10 mouse cellular contexts compared by ENCODE assay signal in the genomic region with DNA sequence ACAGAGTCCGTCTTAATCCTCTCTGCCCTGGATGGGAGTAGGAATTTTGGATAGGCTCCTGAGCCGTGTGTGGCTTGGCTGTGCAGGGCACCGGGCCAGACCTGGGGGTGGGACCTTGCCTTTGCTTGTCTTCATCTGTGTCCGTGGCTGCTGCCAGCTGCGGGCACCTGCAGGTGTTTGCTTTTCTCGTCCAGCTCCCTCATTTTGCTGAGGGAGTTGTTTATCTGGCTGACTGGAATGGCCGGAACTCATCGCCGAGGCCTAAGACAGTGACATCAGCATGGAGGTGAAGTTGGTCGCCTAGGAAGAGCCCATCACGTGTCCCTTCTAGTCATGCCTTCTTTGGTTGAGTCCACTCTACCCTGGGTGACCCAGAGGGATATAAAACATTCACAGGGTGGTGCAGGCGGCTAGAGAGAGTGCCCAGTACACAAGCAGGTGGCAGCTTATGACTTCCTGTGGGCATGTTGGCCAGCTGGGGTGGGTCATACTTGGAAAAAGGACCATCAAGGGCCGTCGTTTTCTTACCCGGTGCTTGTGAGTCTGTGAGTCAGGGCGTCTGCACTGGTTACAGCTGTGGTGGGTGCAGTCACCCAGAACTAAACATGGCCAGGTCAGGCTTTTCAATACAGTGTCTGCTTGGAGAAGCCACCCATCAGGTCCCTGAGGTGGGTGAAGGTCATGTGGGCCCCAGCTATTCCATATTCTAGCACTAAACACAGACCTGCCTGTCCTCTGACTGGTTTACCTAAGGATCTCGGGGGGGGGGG. TPM values are rescaled to one million over a fixed set of nuclear protein-coding genes. Genes with fewer than 3 reads are reported as not detected.
DNase-seq lines count a peak whose midpoint lies in the region; ATAC-seq and TF ChIP-seq lines count a peak whose summit lies in the region.
"Had no signal": no experiment of that assay in that cellular context is flagged by ENCODE, and none has a peak within 500 bp of the region (broad histone marks: within the 10 kb centered on the region; RNA-seq: fewer than 3 reads in every experiment).

No protein-coding gene starts in this region.

- 0 out of 2 replicates have a peak overlapping the region, but pooled peaks have one; percentile 29 for H3K27ac ChIP-seq in liver, postnatal 0 days (ENCODE audit: low read depth)
- H3K27ac ChIP-seq in liver, embryonic 11.5 days (ENCODE audit: low read depth, low read length): no peak overlapping the region
- 0 out of 2 replicates have a peak overlapping the region, but pooled peaks have one; percentile 88 for H3K27ac ChIP-seq in forebrain, embryonic 15.5 days (replicated peaks)
- H3K27ac ChIP-seq in small intestine, adult 2 months (ENCODE audit: insufficient read depth, low read depth, low read length): peak overlapping the region; percentile 95
- H3K27ac ChIP-seq: limb, embryonic 13.5 days had no signal

- no peak for ATAC-seq in liver, postnatal 0 days
- no peak for ATAC-seq in liver, embryonic 11.5 days (replicated peaks; ENCODE audit: low FRiP score)
- no peak for ATAC-seq in forebrain, embryonic 15.5 days (replicated peaks)

- TF ChIP-seq CTCF in liver, postnatal 0 days (IDR thresholded peaks at IDR 0.05; ENCODE audit: low read depth): no peak
- TF ChIP-seq CTCF in small intestine, adult 2 months (IDR thresholded peaks at IDR 0.05; ENCODE audit: extremely low read depth, insufficient read length, insufficient replicate concordance, low read depth, low read length): no peak

- no peak for TF ChIP-seq EP300 in liver, postnatal 0 days (IDR thresholded peaks at IDR 0.05; ENCODE audit: low read depth)

- WGBS in liver, postnatal 0 days (ENCODE audit: insufficient replicate concordance): 60% methylated on average over 17 of the region's 17 CpGs
- 78% methylated on average over 17 of the region's 17 CpGs for WGBS in liver, embryonic 11.5 days
- WGBS in forebrain, embryonic 15.5 days: 73% methylated on average over 17 of the region's 17 CpGs
- 22% methylated on average over 17 of the region's 17 CpGs for WGBS in small intestine, adult 2 months

- no peak for DNase-seq in liver, postnatal 0 days
- no peak for DNase-seq in liver, embryonic 11.5 days (ENCODE audit: low spot score)
- peak; percentile 82 for DNase-seq in kidney, adult 9 months
- no peak for DNase-seq in cerebellum, adult 11 months
- DNase-seq in urinary bladder, postnatal 4 days (ENCODE audit: low spot score in 2 of 2): no peak
- DNase-seq in ovary, postnatal 10 days (ENCODE audit: low spot score): no peak
- DNase-seq: adrenal gland, postnatal 14 days had no signal

- TF ChIP-seq POLR2A in small intestine, adult 2 months (IDR thresholded peaks at IDR 0.05; ENCODE audit: low read depth, low read length): no peak

- H3K4me3 ChIP-seq in liver, postnatal 0 days (ENCODE audit: low read depth, low read length): no peak overlapping the region
- no peak overlapping the region for H3K4me3 ChIP-seq in liver, embryonic 11.5 days (ENCODE audit: low read depth, low read length)
- H3K4me3 ChIP-seq in forebrain, embryonic 15.5 days: no peak overlapping the region
- no peak overlapping the region for H3K4me3 ChIP-seq in small intestine, adult 2 months (ENCODE audit: low read depth, low read length)
- H3K4me3 ChIP-seq: limb, embryonic 13.5 days had no signal

- no peaks in the 10 kb centered on the region for H3K27me3 ChIP-seq in liver, postnatal 0 days (ENCODE audit: insufficient read depth, low read length)
- no peaks in the 10 kb centered on the region for H3K27me3 ChIP-seq in liver, embryonic 11.5 days (replicated peaks; ENCODE audit: control insufficient read depth, insufficient read depth, low read length)
- no peaks in the 10 kb centered on the region for H3K27me3 ChIP-seq in forebrain, embryonic 15.5 days
- no peaks in the 10 kb centered on the region for H3K27me3 ChIP-seq in small intestine, adult 2 months (ENCODE audit: control insufficient read depth, insufficient read depth, low read length)
- H3K27me3 ChIP-seq: limb, embryonic 13.5 days had no signal

- H3K9me3 ChIP-seq in liver, postnatal 0 days (ENCODE audit: low read length): no peaks in the 10 kb centered on the region
- no peaks in the 10 kb centered on the region for H3K9me3 ChIP-seq in liver, embryonic 11.5 days (ENCODE audit: control insufficient read depth, low read length)
- no peaks in the 10 kb centered on the region for H3K9me3 ChIP-seq in forebrain, embryonic 15.5 days
- H3K9me3 ChIP-seq: limb, embryonic 13.5 days had no signal

- H3K4me1 ChIP-seq in liver, postnatal 0 days (ENCODE audit: insufficient read depth): peaks cover 79% of the 10 kb centered on the region
- H3K4me1 ChIP-seq in liver, embryonic 11.5 days (replicated peaks; ENCODE audit: control insufficient read depth, insufficient read depth, low read length): peaks cover 71% of the 10 kb centered on the region
- H3K4me1 ChIP-seq in forebrain, embryonic 15.5 days: peaks cover 60% of the 10 kb centered on the region
- peaks cover 73% of the 10 kb centered on the region for H3K4me1 ChIP-seq in small intestine, adult 2 months (ENCODE audit: control insufficient read depth, insufficient read depth, insufficient read length, low read length)

- H3K4me2 ChIP-seq in liver, postnatal 0 days (ENCODE audit: low read depth, low read length): no peak overlapping the region
- H3K4me2 ChIP-seq in liver, embryonic 11.5 days: no peak overlapping the region
- no peak overlapping the region for H3K4me2 ChIP-seq in forebrain, embryonic 15.5 days (replicated peaks)
- H3K4me2 ChIP-seq: limb, embryonic 13.5 days had no signal

- peaks cover 31% of the 10 kb centered on the region for H3K36me3 ChIP-seq in liver, postnatal 0 days (replicated peaks; ENCODE audit: insufficient read depth, low read length)
- peaks cover 2% of the 10 kb centered on the region; the same call in 1 of the 2 replicates for H3K36me3 ChIP-seq in liver, embryonic 11.5 days (ENCODE audit: control insufficient read depth, insufficient read depth, low read length)
- peaks cover 20% of the 10 kb centered on the region for H3K36me3 ChIP-seq in forebrain, embryonic 15.5 days
- peaks cover 65% of the 10 kb centered on the region for H3K36me3 ChIP-seq in small intestine, adult 2 months (ENCODE audit: control insufficient read depth, insufficient read depth, low read length)

- no peak overlapping the region for H3K9ac ChIP-seq in liver, postnatal 0 days (replicated peaks)
- H3K9ac ChIP-seq in liver, embryonic 11.5 days (ENCODE audit: low read depth, low read length): no peak overlapping the region
- no peak overlapping the region for H3K9ac ChIP-seq in forebrain, embryonic 15.5 days (replicated peaks)
- H3K9ac ChIP-seq: limb, embryonic 13.5 days had no signal

RNA-seq across cellular contexts. Expression of a gene that starts 15.1 kb away (rescaled TPM):
- polyA plus RNA-seq in liver, postnatal 0 days (2015; fragmentation: Nextera tagmentation; extraction: Ambion mirVana): 30.0 and 32.2 TPM in 2 replicates
- polyA plus RNA-seq in liver, embryonic 11.5 days (2014; fragmentation: Nextera tagmentation; extraction: Ambion mirVana): 54.7 and 55.3 TPM in 2 replicates
- polyA plus RNA-seq in forebrain, embryonic 15.5 days (2015; fragmentation: Nextera tagmentation; extraction: Ambion mirVana): 129 and 132 TPM in 2 replicates
- polyA plus RNA-seq in small intestine, adult 2 months (2012; rRNA removed): 165 and 397 TPM in 2 replicates

RNA-seq across cellular contexts. Expression of a gene that starts 26.6 kb away (rescaled TPM):
- 0.25 and 0.28 TPM in 2 replicates for polyA plus RNA-seq in liver, postnatal 0 days (2015; fragmentation: Nextera tagmentation; extraction: Ambion mirVana)
- polyA plus RNA-seq in liver, embryonic 11.5 days (2014; fragmentation: Nextera tagmentation; extraction: Ambion mirVana): 3.7 and 5.4 TPM in 2 replicates
- polyA plus RNA-seq in forebrain, embryonic 15.5 days (2015; fragmentation: Nextera tagmentation; extraction: Ambion mirVana): 17.8 and 21.0 TPM in 2 replicates
- 0.43 and 0.44 TPM in 2 replicates for polyA plus RNA-seq in small intestine, adult 2 months (2012; rRNA removed)

RNA-seq across cellular contexts. Expression of a gene that starts 31.7 kb away (rescaled TPM):
- polyA plus RNA-seq in liver, postnatal 0 days (2015; fragmentation: Nextera tagmentation; extraction: Ambion mirVana): 409 and 433 TPM in 2 replicates
- 756 and 842 TPM in 2 replicates for polyA plus RNA-seq in liver, embryonic 11.5 days (2014; fragmentation: Nextera tagmentation; extraction: Ambion mirVana)
- polyA plus RNA-seq in forebrain, embryonic 15.5 days (2015; fragmentation: Nextera tagmentation; extraction: Ambion mirVana): 327 and 370 TPM in 2 replicates
- 10.2 and 22.0 TPM in 2 replicates for polyA plus RNA-seq in small intestine, adult 2 months (2012; rRNA removed)

RNA-seq across cellular contexts. Expression of a gene that starts 38.2 kb away (rescaled TPM):
- polyA plus RNA-seq in liver, postnatal 0 days (2015; fragmentation: Nextera tagmentation; extraction: Ambion mirVana): not detected in 2 replicates
- 0.64 TPM in 1 of 2 replicates, not detected in the other for polyA plus RNA-seq in liver, embryonic 11.5 days (2014; fragmentation: Nextera tagmentation; extraction: Ambion mirVana)
- 0.39 and 0.75 TPM in 2 replicates for polyA plus RNA-seq in forebrain, embryonic 15.5 days (2015; fragmentation: Nextera tagmentation; extraction: Ambion mirVana)
- not detected in 2 replicates for polyA plus RNA-seq in small intestine, adult 2 months (2012; rRNA removed)

RNA-seq across cellular contexts. Expression of a gene that starts 47.6 kb away (rescaled TPM):
- polyA plus RNA-seq in liver, postnatal 0 days (2015; fragmentation: Nextera tagmentation; extraction: Ambion mirVana): 5.5 and 5.8 TPM in 2 replicates
- 12.9 and 13.1 TPM in 2 replicates for polyA plus RNA-seq in liver, embryonic 11.5 days (2014; fragmentation: Nextera tagmentation; extraction: Ambion mirVana)
- 18.0 and 18.6 TPM in 2 replicates for polyA plus RNA-seq in forebrain, embryonic 15.5 days (2015; fragmentation: Nextera tagmentation; extraction: Ambion mirVana)
- 1.7 and 3.7 TPM in 2 replicates for polyA plus RNA-seq in small intestine, adult 2 months (2012; rRNA removed)

Comparison
In these comparisons a context has a peak if more than half of its experiments do, and no peak if none do; other contexts are left out.
1. RNA of a gene that starts 31.7 kb away (polyA plus RNA-seq): 756 to 842 TPM in liver, embryonic 11.5 days, 409 to 433 TPM in liver, postnatal 0 days and 327 to 370 TPM in forebrain, embryonic 15.5 days; 10.2 to 22.0 TPM in small intestine, adult 2 months; every median in the first group is over 10 times any median in the second.